Mouse (Mus musculus): ENCODE measurements around the gene Prodh2. TPM values are rescaled to one million over a fixed set of nuclear protein-coding genes. Genes with fewer than 3 reads are reported as not detected.

The Prodh2 gene
- polyA plus RNA-seq, 1 experiment from 2014 or later = not detected

GRCm38 (mm10) chr7:30544327-30544726, 50.9 kb downstream of the Prodh2 start:
- Histone ChIP-seq H3K9me3 (ENCODE audit: low read depth, low read length) (no peaks in the 10 kb centered on the region), H3K27me3 (ENCODE audit: insufficient read depth, low read length) (no peaks in the 10 kb centered on the region), H3K27ac (ENCODE audit: low read depth) (no peak overlapping the region), H3K36me3 (ENCODE audit: insufficient read depth) (peaks cover 77% of the 10 kb centered on the region), H3K4me3 (ENCODE audit: low read depth, low read length) (no peak overlapping the region), H3K4me2 (no peak overlapping the region), H3K9ac (no peak overlapping the region), H3K4me1 (ENCODE audit: insufficient read depth) (no peaks in the 10 kb centered on the region)
- ATAC-seq (ENCODE audit: insufficient read depth) (no peak), DNase-seq (no peak)
- 77% methylated on average over 2 of the region's 2 CpGs for WGBS
- no peak for TF ChIP-seq CTCF (IDR thresholded peaks at IDR 0.05; ENCODE audit: low read depth)

GRCm38 (mm10) chr7:30549880-30550279, 56.5 kb downstream of the Prodh2 start:
- H3K36me3 ChIP-seq (ENCODE audit: insufficient read depth) = peaks cover 44% of the 10 kb centered on the region
- TF ChIP-seq CTCF (IDR thresholded peaks at IDR 0.05; ENCODE audit: low read depth) = no peak
- H3K4me2 ChIP-seq = no peak overlapping the region

GRCm38 (mm10) chr7:30550603-30551002, 57.2 kb downstream of the Prodh2 start:
- Histone ChIP-seq H3K27me3 (ENCODE audit: insufficient read depth, low read length) (no peaks in the 10 kb centered on the region), H3K27ac (ENCODE audit: low read depth) (no peak overlapping the region), H3K4me1 (ENCODE audit: insufficient read depth) (peaks cover 8% of the 10 kb centered on the region), H3K4me3 (ENCODE audit: low read depth, low read length) (no peak overlapping the region), H3K9me3 (ENCODE audit: low read depth, low read length) (no peaks in the 10 kb centered on the region), H3K9ac (no peak overlapping the region), H3K4me2 (peak overlapping the region; percentile 96; the same call in 1 of the 2 replicates), H3K36me3 (ENCODE audit: insufficient read depth) (peaks cover 47% of the 10 kb centered on the region)
- TF ChIP-seq CTCF (IDR thresholded peaks at IDR 0.05; ENCODE audit: low read depth) = no peak
- no peak for ATAC-seq (ENCODE audit: insufficient read depth)
- 95% methylated on average over 1 of the region's 1 CpGs for WGBS
- DNase-seq = no peak

More at GRCm38 (mm10) chr7:30549880-30550279, 56.5 kb downstream of the Prodh2 start:
- Histone ChIP-seq H3K9ac (no peak overlapping the region), H3K27ac (ENCODE audit: low read depth) (no peak overlapping the region), H3K4me3 (ENCODE audit: low read depth, low read length) (no peak overlapping the region), H3K9me3 (ENCODE audit: low read depth, low read length) (no peaks in the 10 kb centered on the region), H3K4me1 (ENCODE audit: insufficient read depth) (peaks cover 8% of the 10 kb centered on the region), H3K27me3 (ENCODE audit: insufficient read depth, low read length) (no peaks in the 10 kb centered on the region)
- WGBS = 95% methylated on average over 2 of the region's 2 CpGs
- ATAC-seq (ENCODE audit: insufficient read depth) (no peak), DNase-seq (no peak)

- Histone ChIP-seq H3K4me1 (ENCODE audit: insufficient read depth) (peaks cover 8% of the 10 kb centered on the region), H3K36me3 (ENCODE audit: insufficient read depth) (peaks cover 47% of the 10 kb centered on the region), H3K9me3 (ENCODE audit: low read depth, low read length) (no peaks in the 10 kb centered on the region), H3K4me3 (ENCODE audit: low read depth, low read length) (peak overlapping the region; percentile 62), H3K4me2 (peak overlapping the region; percentile 96), H3K27me3 (ENCODE audit: insufficient read depth, low read length) (no peaks in the 10 kb centered on the region), H3K9ac (peak overlapping the region; percentile 62), H3K27ac (ENCODE audit: low read depth) (peak overlapping the region; percentile 98)
- WGBS = 2% methylated on average over 10 of the region's 10 CpGs
- ATAC-seq (ENCODE audit: insufficient read depth) = peak; percentile 71
- peak; percentile 86 for DNase-seq
- peak; percentile 56 for TF ChIP-seq CTCF (IDR thresholded peaks at IDR 0.05; ENCODE audit: low read depth)
These were observed 58.2 kb downstream of the Prodh2 start for GRCm38 (mm10) chr7:30551445-30552101.

GRCm38 (mm10) chr7:30552102-30553020, 58.9 kb downstream of the Prodh2 start, which contains the start of the genes Hspb6 and Proser3:
Hspb6 (plus strand) TSS chr7:30552178.
Proser3 (minus strand) TSS chr7:30552299.
- peak; percentile 100 for DNase-seq
- peak within 1 kb of the TSS; percentile 62 for H3K4me3 ChIP-seq (ENCODE audit: low read depth, low read length)
- no peak for TF ChIP-seq CTCF (IDR thresholded peaks at IDR 0.05; ENCODE audit: low read depth)
- peaks cover 8% of the 10 kb centered on the region for H3K4me1 ChIP-seq (ENCODE audit: insufficient read depth)
- H3K27ac ChIP-seq (ENCODE audit: low read depth) = peak within 1 kb of the TSS; percentile 98
- H3K36me3 ChIP-seq (ENCODE audit: insufficient read depth) = peaks cover 50% of the 10 kb centered on the region
- no peaks in the 10 kb centered on the region for H3K9me3 ChIP-seq (ENCODE audit: low read depth, low read length)
- under 1% methylated on average over 44 of the region's 44 CpGs for WGBS
- H3K27me3 ChIP-seq (ENCODE audit: insufficient read depth, low read length) = no peaks in the 10 kb centered on the region
- H3K4me2 ChIP-seq = peak within 1 kb of the TSS; percentile 96
- peak within 1 kb of the TSS; percentile 62 for H3K9ac ChIP-seq
- peak; percentile 95 for ATAC-seq (ENCODE audit: insufficient read depth)

GRCm38 (mm10) chr7:30553021-30553589, 59.7 kb downstream of the Prodh2 start:
- DNase-seq (peak; percentile 77), ATAC-seq (ENCODE audit: insufficient read depth) (0 out of 2 replicates have a peak, but pooled peaks have one; percentile 25)
- WGBS = 2% methylated on average over 23 of the region's 23 CpGs
- TF ChIP-seq CTCF (IDR thresholded peaks at IDR 0.05; ENCODE audit: low read depth) = no peak; the same call in 1 of the 2 replicates
- peak overlapping the region; percentile 62 for H3K4me3 ChIP-seq (ENCODE audit: low read depth, low read length)
- H3K4me1 ChIP-seq (ENCODE audit: insufficient read depth) = peaks cover 8% of the 10 kb centered on the region
- H3K4me2 ChIP-seq = peak overlapping the region; percentile 96
- H3K27me3 ChIP-seq (ENCODE audit: insufficient read depth, low read length) = no peaks in the 10 kb centered on the region
- H3K27ac ChIP-seq (ENCODE audit: low read depth) = peak overlapping the region; percentile 98
- peaks cover 44% of the 10 kb centered on the region for H3K36me3 ChIP-seq (ENCODE audit: insufficient read depth)
- H3K9ac ChIP-seq = peak overlapping the region; percentile 62
- H3K9me3 ChIP-seq (ENCODE audit: low read depth, low read length) = no peaks in the 10 kb centered on the region

Data from lung, embryonic 14.5 days (tissue).